Mouse (Mus musculus): ENCODE measurements around the gene Pou5f1. TPM values are rescaled to one million over a fixed set of nuclear protein-coding genes. Genes with fewer than 3 reads are reported as not detected.

Gene Pou5f1
- polyA plus RNA-seq, 1 experiment, result 397 TPM

GRCm38 (mm10) chr17:35550143-35550494 lies 44.3 kb downstream of the Pou5f1 start:
- Histone ChIP-seq H3K36me3 (ENCODE audit: control insufficient read depth, insufficient read depth, low read length, poor library complexity, severe bottlenecking) (no peaks in the 10 kb centered on the region), H3K9me3 (replicated peaks; ENCODE audit: control insufficient read depth, insufficient read depth, low read length, poor library complexity, severe bottlenecking) (no peaks in the 10 kb centered on the region), H3K9ac (ENCODE audit: low read depth, poor library complexity, severe bottlenecking) (no peak overlapping the region), H3K27ac (ENCODE audit: insufficient read depth, low read length) (no peak overlapping the region), H3K4me3 (ENCODE audit: low read depth, low read length) (no peak overlapping the region), H3K4me1 (ENCODE audit: control insufficient read depth, insufficient read depth, low read length) (peaks cover 8% of the 10 kb centered on the region), H3K27me3 (ENCODE audit: control insufficient read depth, insufficient read depth, low read length, poor library complexity, severe bottlenecking) (no peaks in the 10 kb centered on the region)
- no peak for TF ChIP-seq POLR2A (IDR thresholded peaks at IDR 0.05; ENCODE audit: insufficient read depth, low read length)
- peak; percentile 2 for TF ChIP-seq CTCF (IDR thresholded peaks at IDR 0.05; ENCODE audit: low read depth, low read length)
- TF ChIP-seq EP300 (IDR thresholded peaks at IDR 0.05; ENCODE audit: insufficient read depth, low read depth, low read length), result no peak

DNA sequence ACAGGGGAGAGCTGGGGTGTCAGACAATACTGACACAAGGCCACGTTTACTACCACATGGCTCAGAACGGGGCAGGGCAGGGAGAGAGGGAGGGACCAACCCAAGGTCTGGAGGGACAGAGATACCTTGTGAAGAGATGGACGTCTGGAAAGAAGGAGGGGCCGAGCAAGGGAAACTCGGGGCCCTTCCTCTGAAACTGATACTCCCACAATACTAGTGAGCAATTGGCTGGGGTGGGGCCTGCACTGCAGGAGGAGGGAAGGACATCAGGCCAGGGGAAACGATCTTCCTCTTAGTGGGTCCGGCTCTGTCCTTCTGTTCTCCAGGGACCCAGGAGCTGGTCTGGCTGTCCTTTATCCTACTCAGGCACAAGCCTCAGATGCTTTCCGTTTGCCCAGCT lies 45.1 kb downstream of the Pou5f1 start:
- peaks cover 9% of the 10 kb centered on the region for H3K4me1 ChIP-seq (ENCODE audit: control insufficient read depth, insufficient read depth, low read length)
- H3K4me3 ChIP-seq (ENCODE audit: low read depth, low read length), result no peak overlapping the region
- H3K9me3 ChIP-seq (replicated peaks; ENCODE audit: control insufficient read depth, insufficient read depth, low read length, poor library complexity, severe bottlenecking), result no peaks in the 10 kb centered on the region
- no peaks in the 10 kb centered on the region for H3K36me3 ChIP-seq (ENCODE audit: control insufficient read depth, insufficient read depth, low read length, poor library complexity, severe bottlenecking)
- no peaks in the 10 kb centered on the region for H3K27me3 ChIP-seq (ENCODE audit: control insufficient read depth, insufficient read depth, low read length, poor library complexity, severe bottlenecking)
- no peak overlapping the region for H3K9ac ChIP-seq (ENCODE audit: low read depth, poor library complexity, severe bottlenecking)
- TF ChIP-seq EP300 (IDR thresholded peaks at IDR 0.05; ENCODE audit: insufficient read depth, low read depth, low read length) (no peak), CTCF (IDR thresholded peaks at IDR 0.05; ENCODE audit: low read depth, low read length) (no peak), POLR2A (IDR thresholded peaks at IDR 0.05; ENCODE audit: insufficient read depth, low read length) (no peak)
- no peak overlapping the region for H3K27ac ChIP-seq (ENCODE audit: insufficient read depth, low read length)

- H3K4me1 ChIP-seq (ENCODE audit: control insufficient read depth, insufficient read depth, low read length), result peaks cover 13% of the 10 kb centered on the region
- no peak within 1 kb of the TSS for H3K4me3 ChIP-seq (ENCODE audit: low read depth, low read length)
- no peaks in the 10 kb centered on the region for H3K9me3 ChIP-seq (replicated peaks; ENCODE audit: control insufficient read depth, insufficient read depth, low read length, poor library complexity, severe bottlenecking)
- H3K9ac ChIP-seq (ENCODE audit: low read depth, poor library complexity, severe bottlenecking), result no peak within 1 kb of the TSS
- H3K27ac ChIP-seq (ENCODE audit: insufficient read depth, low read length), result no peak within 1 kb of the TSS
- H3K36me3 ChIP-seq (ENCODE audit: control insufficient read depth, insufficient read depth, low read length, poor library complexity, severe bottlenecking), result no peaks in the 10 kb centered on the region
- TF ChIP-seq EP300 (IDR thresholded peaks at IDR 0.05; ENCODE audit: insufficient read depth, low read depth, low read length) (no peak), CTCF (IDR thresholded peaks at IDR 0.05; ENCODE audit: low read depth, low read length) (no peak), POLR2A (IDR thresholded peaks at IDR 0.05; ENCODE audit: insufficient read depth, low read length) (no peak)
- H3K27me3 ChIP-seq (ENCODE audit: control insufficient read depth, insufficient read depth, low read length, poor library complexity, severe bottlenecking), result no peaks in the 10 kb centered on the region
These were observed 46.1 kb downstream of the Pou5f1 start, which contains the start of gene Cdsn for GRCm38 (mm10) chr17:35551881-35552414. Gene Cdsn (plus strand): TSS chr17:35552128.

DNA sequence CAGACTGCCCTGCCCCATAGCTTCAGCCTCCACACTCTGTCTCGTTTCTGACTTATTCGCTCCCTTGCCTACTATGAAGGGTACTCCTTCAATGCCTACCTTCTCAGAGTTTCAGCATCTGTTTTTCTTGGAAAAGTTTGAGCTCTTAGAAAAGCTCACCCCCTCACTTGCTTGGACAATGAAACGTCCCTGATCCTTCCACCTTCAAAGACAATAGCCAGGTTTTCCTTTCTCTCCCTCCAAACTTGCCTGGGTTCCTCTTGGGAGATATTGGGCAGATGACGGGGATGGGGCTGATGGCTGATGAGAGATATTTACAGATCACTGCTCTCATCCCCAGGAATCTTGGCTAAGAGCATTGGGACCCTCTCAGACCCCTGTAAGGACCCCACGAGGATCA lies 48.5 kb downstream of the Pou5f1 start:
- no peaks in the 10 kb centered on the region for H3K9me3 ChIP-seq (replicated peaks; ENCODE audit: control insufficient read depth, insufficient read depth, low read length, poor library complexity, severe bottlenecking)
- TF ChIP-seq CTCF (IDR thresholded peaks at IDR 0.05; ENCODE audit: low read depth, low read length) (no peak), EP300 (IDR thresholded peaks at IDR 0.05; ENCODE audit: insufficient read depth, low read depth, low read length) (no peak), POLR2A (IDR thresholded peaks at IDR 0.05; ENCODE audit: insufficient read depth, low read length) (no peak)
- H3K4me3 ChIP-seq (ENCODE audit: low read depth, low read length), result peak overlapping the region; percentile 20
- H3K4me1 ChIP-seq (ENCODE audit: control insufficient read depth, insufficient read depth, low read length), result peaks cover 12% of the 10 kb centered on the region
- no peak overlapping the region for H3K27ac ChIP-seq (ENCODE audit: insufficient read depth, low read length)
- H3K27me3 ChIP-seq (ENCODE audit: control insufficient read depth, insufficient read depth, low read length, poor library complexity, severe bottlenecking), result no peaks in the 10 kb centered on the region
- no peaks in the 10 kb centered on the region for H3K36me3 ChIP-seq (ENCODE audit: control insufficient read depth, insufficient read depth, low read length, poor library complexity, severe bottlenecking)
- H3K9ac ChIP-seq (ENCODE audit: low read depth, poor library complexity, severe bottlenecking), result peak overlapping the region; percentile 37; the same call in 1 of the 2 replicates

DNA sequence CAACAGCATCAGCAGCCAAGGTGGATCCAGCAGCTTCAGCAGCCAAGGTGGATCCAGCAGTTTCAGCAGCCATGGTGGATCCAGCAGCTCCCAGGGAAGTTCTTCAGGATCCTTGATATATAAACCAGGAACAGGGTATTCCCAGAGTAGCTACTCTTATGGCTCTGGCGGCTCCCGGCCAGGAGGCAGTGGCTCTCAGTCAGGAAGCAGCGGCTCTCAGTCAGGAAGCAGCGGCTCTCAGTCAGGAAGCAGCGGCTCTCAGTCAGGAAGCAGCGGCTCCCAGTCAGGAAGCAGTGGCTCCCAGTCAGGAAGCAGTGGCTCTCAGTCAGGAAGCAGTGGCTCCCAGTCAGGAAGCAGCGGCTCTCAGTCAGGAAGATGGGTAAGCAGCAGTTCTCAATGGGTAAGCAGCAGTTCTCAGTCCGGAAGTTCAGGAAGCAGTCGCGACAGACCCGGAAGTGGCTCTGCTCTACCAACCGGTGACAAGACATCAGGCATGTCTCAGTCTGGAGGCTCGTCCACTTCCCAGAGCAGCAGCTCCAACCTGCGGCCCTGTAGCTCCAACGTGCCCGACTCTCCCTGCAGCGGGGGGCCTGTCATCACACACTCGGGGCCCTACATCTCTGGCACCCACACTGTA lies 49.1 kb downstream of the Pou5f1 start:
- H3K4me3 ChIP-seq (ENCODE audit: low read depth, low read length), result peak overlapping the region; percentile 20
- peaks cover 12% of the 10 kb centered on the region for H3K4me1 ChIP-seq (ENCODE audit: control insufficient read depth, insufficient read depth, low read length)
- H3K9ac ChIP-seq (ENCODE audit: low read depth, poor library complexity, severe bottlenecking), result peak overlapping the region; percentile 37; the same call in 1 of the 2 replicates
- no peaks in the 10 kb centered on the region for H3K36me3 ChIP-seq (ENCODE audit: control insufficient read depth, insufficient read depth, low read length, poor library complexity, severe bottlenecking)
- TF ChIP-seq EP300 (IDR thresholded peaks at IDR 0.05; ENCODE audit: insufficient read depth, low read depth, low read length), result no peak
- no peak for TF ChIP-seq CTCF (IDR thresholded peaks at IDR 0.05; ENCODE audit: low read depth, low read length)
- TF ChIP-seq POLR2A (IDR thresholded peaks at IDR 0.05; ENCODE audit: insufficient read depth, low read length), result no peak
- H3K9me3 ChIP-seq (replicated peaks; ENCODE audit: control insufficient read depth, insufficient read depth, low read length, poor library complexity, severe bottlenecking), result no peaks in the 10 kb centered on the region
- H3K27me3 ChIP-seq (ENCODE audit: control insufficient read depth, insufficient read depth, low read length, poor library complexity, severe bottlenecking), result no peaks in the 10 kb centered on the region
- no peak overlapping the region for H3K27ac ChIP-seq (ENCODE audit: insufficient read depth, low read length)

GRCm38 (mm10) chr17:35556186-35556765 lies 50.5 kb downstream of the Pou5f1 start:
- Histone ChIP-seq H3K36me3 (ENCODE audit: control insufficient read depth, insufficient read depth, low read length, poor library complexity, severe bottlenecking) (no peaks in the 10 kb centered on the region), H3K4me3 (ENCODE audit: low read depth, low read length) (no peak overlapping the region), H3K9ac (ENCODE audit: low read depth, poor library complexity, severe bottlenecking) (0 out of 2 replicates have a peak overlapping the region, but pooled peaks have one; percentile 37), H3K4me1 (ENCODE audit: control insufficient read depth, insufficient read depth, low read length) (peaks cover 6% of the 10 kb centered on the region), H3K27me3 (ENCODE audit: control insufficient read depth, insufficient read depth, low read length, poor library complexity, severe bottlenecking) (no peaks in the 10 kb centered on the region), H3K27ac (ENCODE audit: insufficient read depth, low read length) (no peak overlapping the region), H3K9me3 (replicated peaks; ENCODE audit: control insufficient read depth, insufficient read depth, low read length, poor library complexity, severe bottlenecking) (no peaks in the 10 kb centered on the region)
- TF ChIP-seq CTCF (IDR thresholded peaks at IDR 0.05; ENCODE audit: low read depth, low read length), result no peak
- no peak for TF ChIP-seq POLR2A (IDR thresholded peaks at IDR 0.05; ENCODE audit: insufficient read depth, low read length)
- TF ChIP-seq EP300 (IDR thresholded peaks at IDR 0.05; ENCODE audit: insufficient read depth, low read depth, low read length), result no peak

All from ES-Bruce4 (cell line).